Mouse (Mus musculus) lung, adult 2 months (tissue): ENCODE results near the gene Galnt16.

Source experiments
- CTCF ChIP-seq: fragments of 200-500 bp; IDR thresholded peaks from 2 replicates; pipeline ENCODE4 v1.5.1; 2011; ENCODE audit warnings: mild to moderate bottlenecking, low read length, control low read depth; ENCODE audit not compliant: insufficient read depth
- POLR2A ChIP-seq: fragments of 200-500 bp; IDR thresholded peaks from 2 replicates; pipeline ENCODE4 v1.6.1; 2011; ENCODE audit warnings: low read depth, mild to moderate bottlenecking, control low read depth, low read length, borderline replicate concordance; ENCODE audit errors: extremely low read depth

DNA sequence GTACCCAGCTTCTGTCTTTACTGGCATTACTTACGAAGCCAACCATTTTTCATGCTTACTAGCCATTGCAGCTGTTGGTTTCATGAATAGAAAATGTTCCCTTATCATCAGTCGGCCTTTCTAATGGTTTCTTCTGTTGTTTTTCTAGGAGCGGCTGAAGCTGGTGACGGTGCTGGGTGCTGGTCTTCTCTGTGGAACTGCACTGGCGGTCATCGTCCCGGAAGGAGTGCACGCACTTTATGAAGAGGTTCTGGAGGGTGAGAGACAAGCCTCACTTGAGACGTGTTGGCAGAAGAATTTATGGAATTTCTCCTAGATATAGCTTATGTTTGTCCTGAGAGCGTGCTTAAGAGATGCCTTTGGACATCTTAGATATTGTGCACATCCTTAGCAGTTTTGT lies 144.2 kb downstream of the Galnt16 start:
- no peak for TF ChIP-seq CTCF
- TF ChIP-seq POLR2A: no peak
